Mouse (Mus musculus) liver, embryonic 15.5 days (tissue): ENCODE results near the gene Lfng. TPM values are rescaled to one million over a fixed set of nuclear protein-coding genes. Genes with fewer than 3 reads are reported as not detected.

Experiments
- ATAC-seq: fragments of 200-750 bp; cut with Nextera tagmentation; 2 replicates; pipeline ENCODE4 v1.8.0; 2017; ENCODE audit warnings: moderate number of reproducible peaks, mild to moderate bottlenecking, moderate library complexity; ENCODE audit not compliant: insufficient read depth
- H3K27ac ChIP-seq: fragments of 300-500 bp; sonication (generic); replicated peaks from 2 replicates; pipeline ENCODE4 v1.5.1; 2015; ENCODE audit warnings: mild to moderate bottlenecking, inconsistent platforms
- H3K27me3 ChIP-seq: fragments of 300-500 bp; sonication (generic); 2 replicates; pipeline ENCODE4 v1.6.1; 2015; ENCODE audit warnings: mild to moderate bottlenecking, inconsistent platforms
- H3K36me3 ChIP-seq: fragments of 300-500 bp; sonication (generic); replicated peaks from 2 replicates; pipeline ENCODE4 v1.6.1; 2015; ENCODE audit warnings: moderate library complexity, mild to moderate bottlenecking, inconsistent platforms
- H3K4me1 ChIP-seq: fragments of 300-500 bp; sonication (generic); replicated peaks from 2 replicates; pipeline ENCODE4 v1.6.1; 2015; ENCODE audit warnings: inconsistent platforms
- H3K4me2 ChIP-seq: fragments of 300-500 bp; sonication (generic); 2 replicates; pipeline ENCODE4 v1.6.1; 2015; ENCODE audit warnings: moderate library complexity, mild to moderate bottlenecking, inconsistent platforms
- H3K4me3 ChIP-seq: fragments of 300-500 bp; sonication (generic); replicated peaks from 2 replicates; pipeline ENCODE4 v1.5.1; 2015; ENCODE audit warnings: mild to moderate bottlenecking, inconsistent platforms
- H3K9ac ChIP-seq: fragments of 300-500 bp; sonication (generic); 2 replicates; pipeline ENCODE4 v1.6.1; 2015; ENCODE audit warnings: moderate library complexity, mild to moderate bottlenecking, inconsistent platforms
- H3K9me3 ChIP-seq: fragments of 300-500 bp; sonication (generic); replicated peaks from 2 replicates; pipeline ENCODE4 v1.6.1; 2016; ENCODE audit warnings: inconsistent platforms
- WGBS: fragments of 180-500 bp; shearing (Covaris S2); methylation state at CpG from one replicate; pipeline ENCODE4 v1.1.7; 2015; ENCODE audit warnings: mixed read lengths; ENCODE audit not compliant: insufficient replicate concordance; 5-methylcytosine and 5-hydroxymethylcytosine counted together
- polyA plus RNA-seq: library from polyadenylated mRNA; unstranded; fragments of >200 nt; fragmentation: Nextera tagmentation; extraction: Ambion mirVana; gene quantifications from 2 replicates; pipeline ENCODE4 v1.2.1, GENCODE M21; 2015

Gene Lfng
- polyA plus RNA-seq, 1 experiment from 2014 or later, result 11.0 TPM

DNA sequence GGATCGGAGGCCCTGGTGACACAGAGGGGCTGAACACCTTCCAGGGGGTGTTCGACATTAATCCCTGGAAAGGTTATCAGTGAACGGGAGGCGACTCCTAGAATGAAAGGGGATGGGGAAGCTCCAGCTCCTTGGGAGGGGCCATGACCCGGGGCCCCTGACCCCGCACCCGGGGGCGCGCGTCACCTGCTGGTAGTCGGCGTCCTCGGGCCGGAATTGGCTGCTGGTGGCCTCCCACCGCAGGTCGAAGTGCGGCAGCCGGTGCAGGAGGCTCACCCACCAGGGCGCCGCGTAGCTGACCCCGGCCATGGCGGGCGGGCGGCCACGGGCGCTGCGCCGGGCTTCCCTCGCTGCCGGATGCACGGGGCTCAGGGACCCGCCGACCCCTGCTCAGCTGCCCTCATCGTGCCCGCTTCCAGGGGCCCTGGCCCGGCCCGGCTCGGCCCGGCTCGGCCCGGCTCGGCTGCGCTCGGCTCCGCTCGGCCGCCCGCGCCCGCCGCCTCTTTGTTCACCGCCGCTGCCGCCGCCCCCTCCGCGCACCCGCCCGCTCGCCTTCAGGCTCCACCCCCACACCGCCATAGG is 41.5 kb downstream of the Lfng start, which contains the start of gene Ttyh3:
Gene Ttyh3, minus strand, starts transcription at position 513 of the 582 bp plus-strand sequence.
- peaks cover 7% of the 10 kb centered on the region; the same call in 1 of the 2 replicates for H3K27me3 ChIP-seq
- H3K4me2 ChIP-seq, result peak within 1 kb of the TSS; percentile 100
- H3K9me3 ChIP-seq, result no peaks in the 10 kb centered on the region
- peak within 1 kb of the TSS; percentile 90 for H3K4me3 ChIP-seq
- ATAC-seq, result peak; percentile 2
- peak within 1 kb of the TSS; percentile 90 for H3K9ac ChIP-seq
- H3K4me1 ChIP-seq, result peaks cover 74% of the 10 kb centered on the region
- H3K36me3 ChIP-seq, result 0 out of 2 replicates have a peak, but pooled peaks cover 3% of the 10 kb centered on the region
- peak within 1 kb of the TSS; percentile 84 for H3K27ac ChIP-seq
- WGBS, result under 1% methylated on average over 60 of the region's 62 CpGs

DNA sequence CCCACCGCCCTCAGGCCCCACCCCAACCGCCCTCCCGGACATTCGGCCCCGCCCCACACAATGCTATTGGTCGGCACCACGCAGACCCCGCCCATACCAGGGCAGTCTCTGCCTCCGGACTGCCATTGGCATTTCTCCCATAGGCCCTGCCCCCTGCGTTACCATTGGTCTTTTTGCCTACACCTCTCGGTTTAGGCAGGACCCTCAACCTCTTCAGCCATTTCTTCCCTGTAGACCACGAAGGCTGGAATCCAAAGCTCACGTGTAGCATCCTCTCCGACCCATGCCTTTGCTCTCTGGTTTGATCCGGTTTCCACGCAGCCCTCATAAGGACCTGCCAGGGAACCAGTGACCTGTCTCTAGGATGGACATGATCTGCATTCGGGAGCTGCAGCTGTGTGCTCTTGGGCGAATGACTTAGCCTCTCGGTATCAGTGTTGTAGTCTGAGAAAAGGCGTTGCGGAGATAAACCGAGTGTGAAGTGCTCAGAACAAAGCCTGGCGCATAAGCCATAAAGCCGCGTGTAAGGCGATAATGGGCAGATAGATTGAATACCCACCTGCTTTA is 42.1 kb downstream of the Lfng start:
- 2% methylated on average over 26 of the region's 26 CpGs for WGBS
- H3K27me3 ChIP-seq, result peaks cover 7% of the 10 kb centered on the region; the same call in 1 of the 2 replicates
- ATAC-seq, result peak; percentile 90
- H3K36me3 ChIP-seq, result no peaks in the 10 kb centered on the region
- peak overlapping the region; percentile 100 for H3K4me2 ChIP-seq
- H3K4me3 ChIP-seq, result peak overlapping the region; percentile 90
- peak overlapping the region; percentile 84 for H3K27ac ChIP-seq
- peaks cover 70% of the 10 kb centered on the region for H3K4me1 ChIP-seq
- no peaks in the 10 kb centered on the region for H3K9me3 ChIP-seq
- peak overlapping the region; percentile 51; the same call in 1 of the 2 replicates for H3K9ac ChIP-seq

DNA sequence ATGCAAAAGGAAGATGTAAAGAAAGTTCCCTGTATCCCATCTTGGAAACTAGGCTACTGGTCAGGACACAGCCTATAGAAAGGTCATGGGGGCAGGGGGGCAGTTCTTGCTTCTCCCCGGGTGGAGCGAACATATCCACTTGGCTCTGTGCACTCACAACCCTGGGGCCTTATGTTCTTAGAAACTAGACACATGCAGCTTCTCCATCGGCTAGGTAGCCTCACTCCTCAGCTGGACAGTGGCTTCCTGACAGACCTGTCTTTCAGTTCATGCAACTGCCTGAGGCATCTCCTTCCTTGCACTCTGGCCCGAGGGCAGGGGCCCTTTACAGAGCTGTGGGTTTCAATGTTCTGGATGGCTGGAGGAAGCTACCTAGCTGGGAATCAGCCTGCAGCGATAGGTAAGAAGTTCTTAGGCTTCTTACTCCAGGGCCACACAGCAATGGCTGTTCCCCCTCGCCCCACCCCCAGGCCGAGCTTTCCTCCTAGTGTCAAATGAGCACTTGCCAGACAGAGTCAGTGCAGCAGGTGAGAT is 42.8 kb downstream of the Lfng start:
- Histone ChIP-seq H3K9ac (peak overlapping the region; percentile 51; the same call in 1 of the 2 replicates), H3K36me3 (no peaks in the 10 kb centered on the region), H3K27ac (peak overlapping the region; percentile 84), H3K4me1 (peaks cover 65% of the 10 kb centered on the region), H3K4me2 (peak overlapping the region; percentile 100), H3K27me3 (peaks cover 7% of the 10 kb centered on the region; the same call in 1 of the 2 replicates), H3K4me3 (peak overlapping the region; percentile 90), H3K9me3 (no peaks in the 10 kb centered on the region)
- 67% methylated on average over 7 of the region's 7 CpGs for WGBS
- no peak for ATAC-seq

DNA sequence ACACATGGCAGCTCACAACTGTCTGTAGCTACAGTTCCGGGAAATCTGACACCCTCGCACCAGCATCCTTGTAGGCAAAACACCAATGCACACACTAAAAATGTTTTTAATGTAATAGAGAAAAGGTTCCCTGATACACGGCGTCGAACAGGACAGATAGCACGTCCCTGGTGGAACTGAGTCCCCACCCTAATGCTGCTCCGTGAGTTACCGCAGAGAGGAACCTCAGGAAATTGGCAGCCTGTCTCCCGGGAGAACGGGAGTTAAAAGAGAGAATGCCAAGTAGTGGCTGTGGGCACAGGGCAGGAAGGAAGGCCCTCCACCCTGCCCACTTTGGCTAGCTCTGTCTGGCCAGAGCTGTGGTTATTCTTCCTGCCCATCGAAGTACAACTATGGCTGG is 44.1 kb downstream of the Lfng start:
- no peak overlapping the region for H3K9ac ChIP-seq
- no peak overlapping the region for H3K4me2 ChIP-seq
- no peaks in the 10 kb centered on the region for H3K9me3 ChIP-seq
- no peak overlapping the region for H3K4me3 ChIP-seq
- WGBS, result 51% methylated on average over 11 of the region's 11 CpGs
- ATAC-seq, result no peak
- peaks cover 53% of the 10 kb centered on the region for H3K4me1 ChIP-seq
- peaks cover 7% of the 10 kb centered on the region; the same call in 1 of the 2 replicates for H3K27me3 ChIP-seq
- no peak overlapping the region for H3K27ac ChIP-seq
- no peaks in the 10 kb centered on the region for H3K36me3 ChIP-seq

DNA sequence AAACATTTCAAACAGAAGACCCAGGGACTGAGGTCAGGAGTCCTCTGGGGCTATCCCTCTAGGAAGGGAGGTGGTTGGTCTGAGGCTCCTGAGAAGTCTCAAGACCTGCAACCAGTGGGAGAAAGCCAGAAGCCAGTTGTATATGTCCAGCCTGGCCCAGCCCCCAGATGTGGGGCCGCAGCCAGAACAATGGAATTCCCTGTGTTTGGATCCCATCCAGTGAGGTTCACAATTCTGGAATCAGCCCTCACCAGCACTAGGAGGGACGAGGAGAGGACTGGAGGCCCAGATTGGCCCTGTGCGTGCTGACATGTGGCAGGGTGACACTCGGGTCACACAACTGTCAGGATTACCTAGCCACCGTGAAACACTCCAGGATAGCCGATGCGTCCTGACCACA is 45.5 kb downstream of the Lfng start:
- Histone ChIP-seq H3K27ac (no peak overlapping the region), H3K36me3 (no peaks in the 10 kb centered on the region), H3K4me1 (peaks cover 39% of the 10 kb centered on the region), H3K9me3 (no peaks in the 10 kb centered on the region), H3K9ac (no peak overlapping the region), H3K4me2 (no peak overlapping the region), H3K27me3 (peaks cover 7% of the 10 kb centered on the region; the same call in 1 of the 2 replicates), H3K4me3 (no peak overlapping the region)
- no peak for ATAC-seq
- WGBS, result 67% methylated on average over 7 of the region's 7 CpGs

DNA sequence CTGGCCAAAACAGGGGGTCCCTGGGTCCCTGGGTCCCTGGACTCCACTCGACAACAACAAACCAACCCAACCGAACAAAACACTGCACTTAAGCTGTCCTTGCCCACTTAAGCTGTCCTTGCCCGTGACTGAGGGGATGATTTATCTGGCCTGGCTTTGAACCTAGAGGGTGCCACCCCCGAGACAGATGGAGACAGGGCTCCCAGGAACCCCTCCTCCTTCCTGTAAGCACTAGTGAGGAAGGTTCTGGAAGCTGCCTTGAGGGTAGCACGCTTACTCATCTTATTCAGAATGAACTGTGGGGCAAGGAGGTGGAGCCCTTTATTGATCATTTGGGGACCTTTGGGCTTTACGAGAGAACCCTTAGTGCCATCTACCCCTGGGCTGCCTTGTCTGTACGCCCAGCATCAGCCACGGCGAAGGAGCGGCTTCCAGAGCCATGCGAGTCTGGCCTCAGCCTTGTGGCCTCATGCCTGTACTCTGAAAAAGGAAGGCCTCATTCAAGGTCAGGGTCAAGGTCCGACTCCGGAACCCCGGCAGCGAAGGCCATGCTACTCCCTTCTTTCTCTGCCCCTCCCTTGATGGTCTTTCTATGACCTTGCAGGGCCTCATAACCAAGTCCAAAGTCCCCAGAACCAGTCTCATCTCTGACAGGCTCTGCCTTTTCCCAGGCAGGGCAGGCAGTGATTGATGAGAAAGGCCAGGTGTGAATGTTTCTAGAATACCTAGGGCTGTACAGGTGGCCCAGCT is 47.2 kb downstream of the Lfng start:
- ATAC-seq, result no peak
- no peak overlapping the region for H3K27ac ChIP-seq
- no peaks in the 10 kb centered on the region for H3K36me3 ChIP-seq
- 74% methylated on average over 15 of the region's 15 CpGs for WGBS
- H3K9me3 ChIP-seq, result no peaks in the 10 kb centered on the region
- H3K4me3 ChIP-seq, result no peak overlapping the region
- H3K4me2 ChIP-seq, result no peak overlapping the region
- H3K4me1 ChIP-seq, result peaks cover 26% of the 10 kb centered on the region
- H3K9ac ChIP-seq, result no peak overlapping the region
- peaks cover 7% of the 10 kb centered on the region; the same call in 1 of the 2 replicates for H3K27me3 ChIP-seq

DNA sequence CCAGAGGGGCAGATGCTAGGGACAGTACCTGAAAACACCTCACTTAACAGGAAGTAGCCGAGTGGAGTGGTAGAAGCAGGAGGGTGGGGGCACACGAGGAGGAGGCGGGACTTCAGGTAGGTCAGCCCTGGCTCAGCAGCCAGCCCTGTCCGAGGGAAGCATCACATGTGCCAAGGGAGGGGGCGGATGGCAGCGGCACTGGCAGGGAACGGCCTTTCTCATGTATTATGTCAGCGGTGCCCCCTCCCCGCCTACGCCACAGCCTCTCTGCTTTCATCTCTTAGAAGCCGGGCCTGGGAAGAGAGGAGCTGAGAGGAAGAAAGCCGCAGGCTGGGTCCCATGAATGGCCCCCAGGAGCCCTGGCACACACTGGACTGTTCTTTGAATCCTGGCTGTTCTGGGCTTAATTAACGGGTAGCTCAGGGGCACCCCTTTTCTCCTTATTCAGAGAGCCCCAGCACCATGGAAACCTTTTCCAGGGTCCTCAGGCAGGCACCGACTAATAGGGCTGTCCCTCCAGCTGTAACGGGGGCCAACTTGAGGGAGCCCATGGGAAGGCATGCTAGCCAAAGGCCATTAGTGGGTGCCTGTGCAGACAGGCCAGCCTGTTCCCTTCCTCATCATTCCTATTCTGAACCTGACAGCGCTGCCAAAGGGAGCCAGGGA is 52.6 kb downstream of the Lfng start:
- ATAC-seq, result no peak
- H3K4me3 ChIP-seq, result no peak overlapping the region
- H3K27me3 ChIP-seq, result 0 out of 2 replicates have a peak, but pooled peaks cover 5% of the 10 kb centered on the region
- no peak overlapping the region for H3K27ac ChIP-seq
- WGBS, result 49% methylated on average over 16 of the region's 16 CpGs
- H3K9ac ChIP-seq, result no peak overlapping the region
- H3K4me1 ChIP-seq, result peaks cover 15% of the 10 kb centered on the region; the same call in 1 of the 2 replicates
- no peaks in the 10 kb centered on the region for H3K9me3 ChIP-seq
- no peaks in the 10 kb centered on the region for H3K36me3 ChIP-seq
- no peak overlapping the region for H3K4me2 ChIP-seq

DNA sequence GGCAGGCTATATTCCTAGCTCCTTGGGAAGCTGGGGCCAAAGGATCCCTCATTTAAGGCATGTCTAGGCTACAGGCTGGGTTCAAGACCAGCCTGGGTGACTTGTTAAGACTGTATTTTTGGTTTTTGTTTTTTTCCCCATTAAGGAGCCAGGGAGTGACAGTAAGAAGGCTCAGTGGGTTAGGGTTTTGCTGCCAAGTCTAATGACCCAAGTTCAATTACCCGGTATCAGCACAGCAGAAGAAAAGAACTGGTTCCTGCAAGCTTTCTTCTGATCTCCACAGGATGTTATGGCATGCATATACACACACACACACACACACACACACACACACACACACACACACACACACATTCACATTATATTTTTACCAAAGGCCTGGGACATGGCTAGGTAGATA is 53.3 kb downstream of the Lfng start:
- Histone ChIP-seq H3K4me2 (no peak overlapping the region), H3K9me3 (no peaks in the 10 kb centered on the region), H3K27ac (no peak overlapping the region), H3K27me3 (0 out of 2 replicates have a peak, but pooled peaks cover 5% of the 10 kb centered on the region), H3K4me3 (no peak overlapping the region), H3K9ac (no peak overlapping the region), H3K4me1 (peaks cover 15% of the 10 kb centered on the region; the same call in 1 of the 2 replicates), H3K36me3 (no peaks in the 10 kb centered on the region)
- 75% methylated on average over 1 of the region's 1 CpGs for WGBS
- ATAC-seq, result no peak

DNA sequence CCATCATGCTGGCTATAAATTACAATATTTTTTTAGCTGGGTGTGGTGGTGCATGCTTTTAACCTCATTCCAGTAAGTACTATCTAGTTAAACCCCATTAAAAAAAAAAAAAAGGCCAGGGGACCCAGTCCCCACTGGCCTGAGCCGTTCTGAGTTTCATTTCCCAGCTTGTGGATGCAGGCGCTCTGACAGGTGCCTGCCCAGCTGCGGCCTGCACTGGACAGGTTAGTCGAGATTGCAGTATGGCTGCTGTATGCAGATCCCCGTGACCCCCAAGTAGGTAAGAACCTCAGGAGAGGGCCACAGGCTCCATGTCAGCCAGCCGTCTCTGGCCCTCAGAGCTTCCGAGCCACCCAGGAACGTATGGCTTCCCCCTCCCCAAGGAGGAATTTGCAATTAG is 54.3 kb downstream of the Lfng start:
- no peak overlapping the region for H3K4me2 ChIP-seq
- no peaks in the 10 kb centered on the region for H3K36me3 ChIP-seq
- ATAC-seq, result no peak
- no peak overlapping the region for H3K9ac ChIP-seq
- 69% methylated on average over 8 of the region's 8 CpGs for WGBS
- H3K4me1 ChIP-seq, result peaks cover 15% of the 10 kb centered on the region; the same call in 1 of the 2 replicates
- no peak overlapping the region for H3K4me3 ChIP-seq
- H3K27ac ChIP-seq, result no peak overlapping the region
- H3K9me3 ChIP-seq, result no peaks in the 10 kb centered on the region
- 0 out of 2 replicates have a peak, but pooled peaks cover 5% of the 10 kb centered on the region for H3K27me3 ChIP-seq

DNA sequence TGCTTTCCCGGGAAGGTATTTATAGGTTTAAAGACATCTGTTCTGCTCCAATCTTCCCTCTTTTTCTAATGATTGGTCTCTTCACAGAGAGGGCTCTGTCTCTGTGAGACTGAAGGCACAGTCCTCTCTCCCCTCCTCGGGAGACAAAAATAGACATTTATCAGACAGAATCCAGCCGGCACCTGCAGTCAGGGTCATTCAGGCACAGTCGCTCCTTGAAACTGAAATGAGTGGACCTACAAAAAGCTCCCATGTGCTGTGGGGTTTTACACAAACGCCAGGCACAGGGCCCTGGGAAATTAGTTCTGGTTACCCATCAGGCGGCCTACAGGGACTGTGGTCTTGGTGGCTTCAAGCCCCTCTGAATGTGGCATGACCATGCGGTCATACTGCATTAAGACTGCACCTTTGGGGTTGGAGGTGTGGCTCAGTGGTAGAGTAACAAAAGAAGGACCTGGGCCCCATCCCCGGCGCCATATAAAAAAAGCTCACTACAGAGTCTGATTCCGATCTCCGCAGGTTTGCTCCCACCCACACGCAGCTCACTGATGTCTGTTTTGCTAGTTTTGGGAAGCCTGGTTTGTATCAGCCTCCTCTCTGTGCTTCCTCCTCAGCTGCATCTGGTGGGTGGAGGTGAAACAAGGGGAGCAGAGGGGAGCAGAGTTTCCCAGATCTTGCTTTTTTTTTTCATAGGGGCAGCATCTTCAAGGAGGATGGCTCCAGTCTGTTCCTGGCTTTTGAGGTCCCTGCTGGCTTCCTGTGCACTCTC is 54.9 kb downstream of the Lfng start:
- Histone ChIP-seq H3K9me3 (no peaks in the 10 kb centered on the region), H3K27ac (no peak overlapping the region), H3K4me1 (peaks cover 15% of the 10 kb centered on the region; the same call in 1 of the 2 replicates), H3K4me2 (no peak overlapping the region), H3K36me3 (no peaks in the 10 kb centered on the region), H3K9ac (no peak overlapping the region), H3K4me3 (no peak overlapping the region), H3K27me3 (0 out of 2 replicates have a peak, but pooled peaks cover 5% of the 10 kb centered on the region)
- 52% methylated on average over 12 of the region's 12 CpGs for WGBS
- ATAC-seq, result no peak
